Mouse (Mus musculus): ENCODE data around the gene Rem1. TPM values are rescaled to one million over a fixed set of nuclear protein-coding genes. Genes with fewer than 3 reads are reported as not detected.

Rem1 gene
- polyA plus RNA-seq, 1 experiment from 2014 or later, result 6.2 TPM

GRCm38 (mm10) chr2:152669256-152669638, 42.5 kb downstream of the Rem1 start, which contains the start of gene H13:
H13 (plus strand) TSS chr2:152669461.
- peak within 1 kb of the TSS; percentile 94 for H3K27ac ChIP-seq (ENCODE audit: low read depth)
- peak within 1 kb of the TSS; percentile 99 for H3K4me3 ChIP-seq (ENCODE audit: low read depth, low read length)
- H3K27me3 ChIP-seq (ENCODE audit: insufficient read depth, low read length), result no peaks in the 10 kb centered on the region
- peak; percentile 99 for TF ChIP-seq CTCF (IDR thresholded peaks at IDR 0.05; ENCODE audit: low read depth)
- peak within 1 kb of the TSS; percentile 98 for H3K9ac ChIP-seq
- no peaks in the 10 kb centered on the region for H3K9me3 ChIP-seq (ENCODE audit: low read depth, low read length)
- 1% methylated on average over 35 of the region's 35 CpGs for WGBS
- ATAC-seq (ENCODE audit: insufficient read depth) (peak; percentile 85), DNase-seq (peak; percentile 97)
- peaks cover 27% of the 10 kb centered on the region for H3K36me3 ChIP-seq (ENCODE audit: insufficient read depth)
- peak within 1 kb of the TSS; percentile 68 for H3K4me2 ChIP-seq
- H3K4me1 ChIP-seq (ENCODE audit: insufficient read depth), result peaks cover 9% of the 10 kb centered on the region; the same call in 1 of the 2 replicates

GRCm38 (mm10) chr2:152669639-152670484, 43.1 kb downstream of the Rem1 start:
- H3K4me1 ChIP-seq (ENCODE audit: insufficient read depth), result peaks cover 9% of the 10 kb centered on the region; the same call in 1 of the 2 replicates
- peak overlapping the region; percentile 94 for H3K27ac ChIP-seq (ENCODE audit: low read depth)
- DNase-seq (peak; percentile 61), ATAC-seq (ENCODE audit: insufficient read depth) (peak; percentile 84)
- H3K4me3 ChIP-seq (ENCODE audit: low read depth, low read length), result peak overlapping the region; percentile 99
- peak overlapping the region; percentile 68 for H3K4me2 ChIP-seq
- no peaks in the 10 kb centered on the region for H3K9me3 ChIP-seq (ENCODE audit: low read depth, low read length)
- no peaks in the 10 kb centered on the region for H3K27me3 ChIP-seq (ENCODE audit: insufficient read depth, low read length)
- H3K9ac ChIP-seq, result peak overlapping the region; percentile 98
- WGBS, result under 1% methylated on average over 46 of the region's 46 CpGs
- no peak for TF ChIP-seq CTCF (IDR thresholded peaks at IDR 0.05; ENCODE audit: low read depth)
- peaks cover 32% of the 10 kb centered on the region for H3K36me3 ChIP-seq (ENCODE audit: insufficient read depth)

GRCm38 (mm10) chr2:152670983-152671641, 44.4 kb downstream of the Rem1 start:
- Histone ChIP-seq H3K4me2 (peak overlapping the region; percentile 68), H3K4me1 (ENCODE audit: insufficient read depth) (peaks cover 9% of the 10 kb centered on the region; the same call in 1 of the 2 replicates), H3K9me3 (ENCODE audit: low read depth, low read length) (no peaks in the 10 kb centered on the region), H3K27me3 (ENCODE audit: insufficient read depth, low read length) (no peaks in the 10 kb centered on the region), H3K27ac (ENCODE audit: low read depth) (peak overlapping the region; percentile 4; the same call in 1 of the 2 replicates), H3K36me3 (ENCODE audit: insufficient read depth) (peaks cover 44% of the 10 kb centered on the region), H3K4me3 (ENCODE audit: low read depth, low read length) (peak overlapping the region; percentile 99), H3K9ac (peak overlapping the region; percentile 98)
- no peak for TF ChIP-seq CTCF (IDR thresholded peaks at IDR 0.05; ENCODE audit: low read depth)
- ATAC-seq (ENCODE audit: insufficient read depth) (no peak), DNase-seq (no peak)
- WGBS, result 33% methylated on average over 9 of the region's 9 CpGs

DNA sequence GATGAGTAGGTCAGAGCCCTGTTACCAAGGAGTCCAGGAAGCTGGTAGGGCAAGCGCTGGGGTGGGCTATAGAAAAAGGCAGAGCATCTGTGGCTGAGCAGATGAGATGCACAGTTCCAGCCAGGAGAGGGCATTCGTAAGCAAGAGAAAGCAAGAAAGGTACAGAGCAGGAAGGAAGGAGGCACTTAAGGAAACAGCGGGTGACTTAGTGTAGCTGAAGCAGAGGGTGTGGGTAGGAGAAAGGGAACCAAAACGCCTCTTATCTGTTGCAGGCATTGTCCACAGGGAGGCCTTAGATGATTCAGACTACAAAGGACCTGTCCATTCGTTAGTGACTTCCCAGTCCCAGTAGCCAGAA, 44.9 kb downstream of the Rem1 start:
- peak overlapping the region; percentile 98 for H3K9ac ChIP-seq
- DNase-seq (peak; percentile 71), ATAC-seq (ENCODE audit: insufficient read depth) (no peak; the same call in 1 of the 2 replicates)
- H3K27me3 ChIP-seq (ENCODE audit: insufficient read depth, low read length), result no peaks in the 10 kb centered on the region
- H3K36me3 ChIP-seq (ENCODE audit: insufficient read depth), result peaks cover 49% of the 10 kb centered on the region
- peak; percentile 64 for TF ChIP-seq CTCF (IDR thresholded peaks at IDR 0.05; ENCODE audit: low read depth)
- 26% methylated on average over 5 of the region's 5 CpGs for WGBS
- H3K4me1 ChIP-seq (ENCODE audit: insufficient read depth), result peaks cover 9% of the 10 kb centered on the region; the same call in 1 of the 2 replicates
- H3K27ac ChIP-seq (ENCODE audit: low read depth), result no peak overlapping the region
- peak overlapping the region; percentile 68 for H3K4me2 ChIP-seq
- H3K4me3 ChIP-seq (ENCODE audit: low read depth, low read length), result peak overlapping the region; percentile 99
- no peaks in the 10 kb centered on the region for H3K9me3 ChIP-seq (ENCODE audit: low read depth, low read length)

DNA sequence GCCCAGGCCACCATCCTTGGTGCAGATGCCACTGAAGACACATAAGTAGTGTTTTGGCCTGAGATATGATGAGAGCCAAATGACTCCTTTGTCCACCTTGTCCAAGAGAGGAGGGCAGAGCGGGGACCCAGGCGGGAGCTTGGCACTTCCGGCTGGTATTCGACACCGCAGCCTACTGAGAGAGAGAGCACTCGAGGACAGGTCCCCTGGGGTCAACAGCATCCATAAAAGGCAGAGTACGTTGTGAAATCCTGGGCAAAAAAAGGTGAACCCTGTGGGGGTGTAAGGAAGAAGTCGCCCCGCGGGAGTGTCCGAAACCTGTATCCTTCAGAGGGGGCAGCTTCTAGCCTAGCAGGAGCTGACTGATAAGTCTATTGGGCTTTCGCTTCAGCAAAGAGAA, 45.4 kb downstream of the Rem1 start:
- Histone ChIP-seq H3K36me3 (ENCODE audit: insufficient read depth) (peaks cover 55% of the 10 kb centered on the region), H3K9ac (peak overlapping the region; percentile 4; the same call in 1 of the 2 replicates), H3K27me3 (ENCODE audit: insufficient read depth, low read length) (no peaks in the 10 kb centered on the region), H3K4me1 (ENCODE audit: insufficient read depth) (peaks cover 9% of the 10 kb centered on the region; the same call in 1 of the 2 replicates), H3K4me3 (ENCODE audit: low read depth, low read length) (no peak overlapping the region), H3K4me2 (peak overlapping the region; percentile 68; the same call in 1 of the 2 replicates), H3K9me3 (ENCODE audit: low read depth, low read length) (no peaks in the 10 kb centered on the region), H3K27ac (ENCODE audit: low read depth) (no peak overlapping the region)
- DNase-seq (no peak), ATAC-seq (ENCODE audit: insufficient read depth) (no peak)
- no peak for TF ChIP-seq CTCF (IDR thresholded peaks at IDR 0.05; ENCODE audit: low read depth)
- WGBS, result 76% methylated on average over 12 of the region's 12 CpGs

GRCm38 (mm10) chr2:152674148-152674547, 47.4 kb downstream of the Rem1 start:
- no peak for DNase-seq
- no peaks in the 10 kb centered on the region for H3K27me3 ChIP-seq (ENCODE audit: insufficient read depth, low read length)
- H3K4me2 ChIP-seq, result no peak overlapping the region
- no peak overlapping the region for H3K27ac ChIP-seq (ENCODE audit: low read depth)
- no peak for TF ChIP-seq CTCF (IDR thresholded peaks at IDR 0.05; ENCODE audit: low read depth)
- H3K36me3 ChIP-seq (ENCODE audit: insufficient read depth), result peaks cover 72% of the 10 kb centered on the region
- no peaks in the 10 kb centered on the region for H3K9me3 ChIP-seq (ENCODE audit: low read depth, low read length)
- peaks cover 9% of the 10 kb centered on the region; the same call in 1 of the 2 replicates for H3K4me1 ChIP-seq (ENCODE audit: insufficient read depth)
- no peak overlapping the region for H3K4me3 ChIP-seq (ENCODE audit: low read depth, low read length)
- no peak for ATAC-seq (ENCODE audit: insufficient read depth)
- no peak overlapping the region for H3K9ac ChIP-seq
- WGBS, result 72% methylated on average over 11 of the region's 11 CpGs

Measured in lung, embryonic 14.5 days (tissue).